Mouse (Mus musculus) left cerebral cortex, postnatal 10 days (tissue): ENCODE data around the gene Rsf1. TPM values are rescaled to one million over a fixed set of nuclear protein-coding genes. Genes with fewer than 3 reads are reported as not detected.

ENCODE experiments used
- DNase-seq, 2 experiments: peaks; one replicate each; pipeline ENCODE4 v3.0.0; 2021 to 2022; ENCODE audit warnings: low spot score in 2 of 2, mixed read lengths in 1 of 2; ENCODE audit errors: extremely low spot score in 1 of 2
- intact Hi-C: fragments of 180-260 bp; cut with DNase I; formaldehyde crosslinking; loops from one replicate; pipeline ENCODE4 v1.15.1; 2025
- total RNA-seq, 2 experiments: library from RNA; stranded (reverse); gene quantifications; 2 replicates each; pipeline ENCODE4 v1.2.3; 2021

The Rsf1 gene
- total RNA-seq, 2 experiments from 2014 or later: 36.6 to 38.0 TPM

- no peak for DNase-seq
- intact Hi-C loops: no loop called here
Observed at GRCm38 (mm10) chr7:97714651-97715050, 135.0 kb downstream of the Rsf1 start.

DNA sequence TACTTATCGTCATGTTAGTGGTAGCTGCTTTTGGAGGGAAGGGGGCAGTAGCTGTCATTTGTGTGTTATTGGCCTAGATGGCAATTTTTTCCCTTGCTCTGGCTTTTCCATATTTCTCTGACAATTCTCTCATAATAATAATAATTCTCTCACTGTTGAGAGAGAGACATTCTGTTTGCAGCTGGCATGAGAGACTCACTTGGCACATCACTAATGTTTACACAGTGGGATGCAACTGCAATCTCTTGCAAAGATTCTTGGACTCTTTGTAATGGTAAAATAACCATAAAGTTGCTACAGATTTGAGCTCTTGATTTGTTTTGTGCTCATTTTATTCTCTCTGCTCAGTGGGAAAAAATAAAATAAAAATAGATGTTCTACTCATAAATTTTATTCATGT, 137.6 kb downstream of the Rsf1 start:
- intact Hi-C loops: no loop called here
- no peak for DNase-seq

GRCm38 (mm10) chr7:97719078-97719477, 139.4 kb downstream of the Rsf1 start:
- intact Hi-C loops: no loop called here
- no peak for DNase-seq

DNA sequence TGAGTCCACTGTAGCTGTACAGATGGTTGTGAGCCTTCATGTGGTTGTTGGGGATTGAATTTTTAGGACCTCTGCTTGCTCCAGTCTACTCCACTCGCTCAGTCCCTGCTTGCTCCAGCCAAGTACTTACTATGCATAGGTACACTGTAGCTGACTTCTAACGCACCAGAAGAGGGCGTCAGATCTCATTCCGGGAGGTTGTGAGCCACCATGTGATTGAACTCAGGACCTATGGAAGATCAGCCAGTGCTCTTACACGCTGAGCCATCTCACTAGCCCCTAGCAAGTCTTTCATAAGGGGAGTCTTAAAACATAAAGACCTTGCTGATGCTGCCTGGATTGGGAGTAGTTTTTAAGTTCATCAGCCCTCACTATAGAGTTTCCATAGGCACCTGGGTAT, 140.4 kb downstream of the Rsf1 start:
- intact Hi-C loops: no loop called here
- DNase-seq: no peak

- intact Hi-C loops: no loop called here
- no peak for DNase-seq
Observed at GRCm38 (mm10) chr7:97722278-97722918, 142.7 kb downstream of the Rsf1 start.

- intact Hi-C loops: no loop called here
- DNase-seq: no peak
Observed at GRCm38 (mm10) chr7:97723646-97724538, 144.2 kb downstream of the Rsf1 start.

- intact Hi-C loops: no loop called here
- DNase-seq: no peak
Observed at GRCm38 (mm10) chr7:97725401-97725800, 145.7 kb downstream of the Rsf1 start.

- intact Hi-C loops: no loop called here
Observed at GRCm38 (mm10) chr7:97726080-97726479, 146.4 kb downstream of the Rsf1 start.

DNA sequence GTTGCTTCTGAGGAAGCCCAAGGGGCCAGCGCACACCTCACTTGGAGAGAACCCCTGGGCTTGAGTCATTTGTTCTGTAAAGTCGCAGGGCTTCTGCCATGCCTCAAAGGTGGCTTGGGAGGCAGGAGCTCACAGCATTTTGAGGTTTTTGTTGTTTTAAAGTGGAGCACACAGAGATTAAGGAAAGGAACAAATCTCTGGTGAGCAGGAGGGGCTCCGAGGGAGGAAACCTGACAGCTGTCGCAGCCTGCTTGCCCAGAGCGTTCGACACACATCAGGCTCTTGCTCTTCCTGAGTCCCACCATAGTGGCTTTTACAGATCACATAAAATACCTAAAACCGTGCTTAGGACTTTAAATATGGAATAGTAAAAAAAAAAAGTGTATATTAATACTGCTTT, 147.1 kb downstream of the Rsf1 start:
- no peak for DNase-seq
- intact Hi-C loops: no loop called here

More at GRCm38 (mm10) chr7:97726080-97726479, 146.4 kb downstream of the Rsf1 start:
- no peak for DNase-seq

- intact Hi-C loops: no loop called here
Observed at GRCm38 (mm10) chr7:97728666-97729614, 149.3 kb downstream of the Rsf1 start.

GRCm38 (mm10) chr7:97730427-97730826, 150.7 kb downstream of the Rsf1 start:
- intact Hi-C loops: no loop called here
- DNase-seq: no peak

More at GRCm38 (mm10) chr7:97728666-97729614, 149.3 kb downstream of the Rsf1 start:
- no peak for DNase-seq

DNA sequence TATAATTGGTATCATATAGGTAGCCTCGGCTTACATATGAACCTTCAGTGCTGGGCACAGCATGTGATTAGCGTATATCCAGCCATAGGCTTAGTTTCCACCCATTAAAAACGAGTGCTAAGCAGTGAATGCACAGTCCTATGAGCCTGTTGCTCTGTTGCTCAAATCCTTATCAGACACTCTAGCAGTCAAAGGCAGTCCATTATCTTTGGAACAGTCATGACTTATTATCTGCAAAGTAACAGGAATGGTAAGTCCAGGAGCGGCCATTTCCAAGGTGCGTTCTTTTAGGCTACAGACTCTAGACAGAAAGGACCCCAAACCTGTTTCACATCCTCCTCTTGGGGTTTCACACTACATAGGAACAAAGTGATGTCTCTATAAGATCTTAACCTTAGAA, 153.9 kb downstream of the Rsf1 start:
- no peak for DNase-seq
- intact Hi-C loops: no loop called here

DNA sequence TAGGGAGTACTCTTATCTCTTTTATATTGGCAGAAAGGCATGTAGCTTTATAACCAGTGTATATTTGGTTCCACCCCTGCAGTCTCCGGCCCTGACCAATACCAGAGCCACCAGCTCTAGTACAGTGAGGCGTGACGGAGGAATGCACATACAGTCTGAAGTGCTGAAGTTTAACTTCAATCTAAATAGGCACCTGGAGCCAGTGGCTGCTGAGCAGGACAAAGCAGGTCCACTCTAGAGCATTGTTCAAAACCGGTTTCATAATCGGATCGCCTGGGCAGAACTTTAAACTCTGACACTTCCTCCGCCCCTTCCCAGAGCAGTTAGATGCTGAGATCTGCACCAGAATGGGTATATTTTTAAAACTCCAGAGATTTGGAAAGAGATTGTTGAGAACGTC, 155.3 kb downstream of the Rsf1 start:
- no peak for DNase-seq

DNA sequence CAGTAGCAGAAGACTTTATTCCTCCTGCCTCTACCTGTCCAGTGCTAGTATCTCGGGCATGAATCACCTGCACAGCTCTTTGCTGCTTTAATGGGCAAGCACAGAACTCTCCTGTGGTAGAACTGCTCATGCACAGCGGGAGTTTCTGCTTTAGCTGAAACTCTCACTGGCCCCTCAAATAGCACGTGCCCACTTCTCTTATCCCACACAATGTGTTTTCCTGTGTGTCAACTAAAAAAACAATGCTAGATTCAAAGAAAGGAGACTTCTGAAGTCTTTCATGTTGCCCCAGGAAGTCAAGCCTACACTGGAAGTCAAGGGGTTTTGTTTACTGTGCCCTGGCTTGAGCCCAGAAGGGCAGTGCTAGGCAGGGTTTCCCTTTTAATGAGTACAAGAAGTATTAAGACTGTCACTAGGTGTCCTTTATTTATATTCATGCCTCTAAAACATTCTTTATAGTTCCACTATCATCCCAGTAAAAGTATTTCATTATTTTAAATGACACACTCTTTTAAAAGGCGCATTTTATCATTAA, 156.3 kb downstream of the Rsf1 start:
- peak in 1 of 2 experiments; percentile 49 for DNase-seq

More for the DNA sequence above, 155.3 kb downstream of the Rsf1 start:
- intact Hi-C loops: no loop called here

DNA sequence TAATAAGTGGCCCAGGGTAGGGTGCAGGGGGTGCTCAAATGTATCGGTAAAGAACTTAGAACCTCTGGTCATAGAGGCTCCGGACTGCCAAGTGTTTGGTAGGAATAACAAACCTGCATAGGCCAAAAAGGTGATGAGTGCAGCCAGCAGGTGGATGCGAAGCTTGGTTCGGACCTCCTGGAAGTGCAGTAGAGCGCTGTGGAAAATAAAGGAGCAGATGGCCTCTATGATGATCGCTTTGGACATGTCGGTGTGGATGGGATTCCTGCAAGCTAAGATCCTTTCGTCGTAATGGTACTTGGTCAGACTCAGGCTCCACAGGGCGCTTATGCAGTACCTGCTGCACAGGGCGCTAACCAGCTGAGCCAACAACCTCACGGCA, 157.6 kb downstream of the Rsf1 start:
- no peak for DNase-seq
- intact Hi-C loops: no loop called here

More for the DNA sequence above, 156.3 kb downstream of the Rsf1 start:
- intact Hi-C loops: no loop called here

- intact Hi-C loops: no loop called here
Observed at GRCm38 (mm10) chr7:97737638-97738456, 158.2 kb downstream of the Rsf1 start, which contains the start of gene Aqp11. Gene Aqp11, minus strand, starts transcription at chr7:97738289.

DNA sequence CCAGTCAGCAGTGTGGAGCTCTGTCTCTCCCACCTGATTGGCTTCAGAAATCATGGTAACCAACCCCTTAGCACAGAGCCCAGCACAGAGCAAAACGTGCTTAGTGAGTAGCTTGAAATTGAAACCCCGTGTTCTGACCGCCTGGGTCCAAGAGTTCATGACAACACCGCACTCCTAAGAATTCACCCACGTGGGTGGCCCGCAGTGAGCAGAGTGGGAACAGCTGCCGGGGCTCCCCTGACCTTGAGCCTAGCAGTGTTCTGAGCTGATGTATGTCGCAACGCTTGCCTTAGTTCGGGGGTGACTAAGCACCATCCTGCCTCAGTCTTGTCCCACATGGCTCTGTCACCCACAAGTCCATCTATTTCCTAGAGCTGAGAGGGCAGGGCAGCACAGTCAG, 161.3 kb downstream of the Rsf1 start:
- no peak for DNase-seq
- intact Hi-C loops: loop anchor here (10.0 kb wide), 1 partner anchor 344 kb away; no protein-coding TSS in a partner anchor

More at GRCm38 (mm10) chr7:97737638-97738456, 158.2 kb downstream of the Rsf1 start, which contains the start of gene Aqp11:
- DNase-seq: peak; percentile 42 to 93
